Mouse (Mus musculus): ENCODE data around the gene Scn9a.

Gene Scn9a

GRCm38 (mm10) chr2:66462458-66462857, 172.3 kb downstream of the Scn9a start:
- DNase-seq = no peak

GRCm38 (mm10) chr2:66440711-66441110, 194.1 kb downstream of the Scn9a start, which contains the start of gene Scn1a:
Gene Scn1a (minus strand): TSS chr2:66440840.
- no peak for DNase-seq

DNA sequence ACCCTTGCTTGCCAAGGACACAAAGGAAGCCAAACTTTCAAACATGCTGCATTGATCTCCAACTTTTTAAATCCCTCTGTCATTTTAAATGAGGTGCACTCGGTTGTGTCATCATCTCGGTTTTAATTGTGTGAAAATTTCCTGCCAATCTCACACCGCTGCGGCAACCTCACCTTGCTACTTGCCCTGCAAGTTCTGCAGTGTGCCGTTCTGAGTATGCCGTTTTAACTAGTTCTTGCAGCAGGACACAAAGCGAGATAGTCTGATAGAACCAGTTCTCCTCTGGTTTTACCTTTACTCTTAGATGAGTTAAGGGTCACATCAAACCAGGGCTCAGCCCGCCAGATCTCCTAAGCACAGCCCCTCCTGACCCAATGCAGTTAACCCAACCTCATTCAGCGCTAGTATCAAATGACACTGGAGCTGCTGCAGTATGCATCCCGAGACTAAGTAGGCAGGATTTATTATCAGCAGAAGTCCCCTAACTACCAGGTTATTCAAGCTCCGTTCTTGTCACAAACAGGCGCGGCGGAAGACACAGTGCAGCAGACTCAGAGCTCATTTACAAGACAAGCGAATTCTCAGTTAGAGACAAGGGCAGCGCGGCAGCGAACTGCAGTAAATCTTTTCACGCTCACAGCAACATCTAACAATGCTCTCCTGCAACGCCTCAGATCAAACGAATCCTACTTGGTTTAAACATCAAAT, 194.8 kb downstream of the Scn9a start:
- DNase-seq = peak; percentile 8

- DNase-seq = no peak
Observed at GRCm38 (mm10) chr2:66436286-66436685, 198.5 kb downstream of the Scn9a start.

Measured in kidney, postnatal 10 days (tissue).